10 mouse cellular contexts compared by ENCODE assay signal in the genomic region with DNA sequence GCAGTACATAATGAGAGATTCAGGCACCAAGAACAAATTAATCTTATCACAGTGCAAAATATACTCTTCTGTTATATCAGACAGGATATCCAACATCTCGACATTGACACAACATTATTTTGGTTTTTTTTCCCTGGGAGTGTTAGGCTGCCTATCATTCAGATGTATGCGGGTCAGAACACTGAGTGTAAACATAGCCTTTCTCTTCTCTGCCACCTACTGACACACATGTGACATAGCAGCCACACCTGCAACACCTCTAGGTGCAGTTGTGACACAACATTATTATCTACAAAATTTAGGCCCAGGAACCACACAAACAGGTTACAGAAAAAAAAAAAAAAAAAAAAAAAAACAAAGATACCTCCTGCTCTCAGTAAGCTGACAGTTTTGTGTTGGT.
DNase-seq lines count a peak whose midpoint lies in the region; ATAC-seq and TF ChIP-seq lines count a peak whose summit lies in the region.
"Had no signal": no experiment of that assay in that cellular context is flagged by ENCODE, and none has a peak within 500 bp of the region (broad histone marks: within the 10 kb centered on the region; RNA-seq: fewer than 3 reads in every experiment).

No protein-coding gene starts in this region.

- peak; percentile 37; the same call in 1 of the 2 replicates for ATAC-seq in forebrain, embryonic 16.5 days
- no peak for ATAC-seq in forebrain, embryonic 15.5 days (replicated peaks)
- no peak for ATAC-seq in lung, embryonic 14.5 days (ENCODE audit: insufficient read depth)
- peak; percentile 48; the same call in 1 of the 2 replicates for ATAC-seq in stomach, postnatal 0 days (ENCODE audit: low FRiP score, low TSS enrichment)

- 25% methylated on average over 2 of the region's 2 CpGs for WGBS in forebrain, embryonic 16.5 days
- WGBS in forebrain, embryonic 15.5 days, result 30% methylated on average over 2 of the region's 2 CpGs
- WGBS in lung, embryonic 14.5 days, result 40% methylated on average over 2 of the region's 2 CpGs
- 26% methylated on average over 2 of the region's 2 CpGs for WGBS in stomach, postnatal 0 days

- no peak overlapping the region for H3K4me2 ChIP-seq in forebrain, embryonic 16.5 days (ENCODE audit: low read length)
- no peak overlapping the region for H3K4me2 ChIP-seq in forebrain, embryonic 15.5 days (replicated peaks)
- no peak overlapping the region for H3K4me2 ChIP-seq in lung, embryonic 14.5 days
- no peak overlapping the region for H3K4me2 ChIP-seq in stomach, postnatal 0 days (replicated peaks; ENCODE audit: low read depth)
- H3K4me2 ChIP-seq: heart, embryonic 15.5 days had no signal

- H3K27me3 ChIP-seq in forebrain, embryonic 16.5 days (replicated peaks; ENCODE audit: control insufficient read depth, insufficient read depth, low read length), result no peaks in the 10 kb centered on the region
- no peaks in the 10 kb centered on the region for H3K27me3 ChIP-seq in forebrain, embryonic 15.5 days
- H3K27me3 ChIP-seq in lung, embryonic 14.5 days (ENCODE audit: insufficient read depth, low read length), result no peaks in the 10 kb centered on the region
- no peaks in the 10 kb centered on the region for H3K27me3 ChIP-seq in stomach, postnatal 0 days (ENCODE audit: control insufficient read depth, insufficient read depth, low read length)
- H3K27me3 ChIP-seq: heart, embryonic 15.5 days had no signal

- H3K27ac ChIP-seq in forebrain, embryonic 16.5 days (ENCODE audit: low read length), result no peak overlapping the region
- no peak overlapping the region for H3K27ac ChIP-seq in forebrain, embryonic 15.5 days (replicated peaks)
- H3K27ac ChIP-seq in lung, embryonic 14.5 days (ENCODE audit: low read depth), result no peak overlapping the region
- H3K27ac ChIP-seq in stomach, postnatal 0 days (replicated peaks), result no peak overlapping the region
- H3K27ac ChIP-seq: heart, embryonic 15.5 days had no signal

- no peak overlapping the region for H3K4me3 ChIP-seq in forebrain, embryonic 16.5 days (replicated peaks; ENCODE audit: low read length)
- no peak overlapping the region for H3K4me3 ChIP-seq in forebrain, embryonic 15.5 days
- no peak overlapping the region for H3K4me3 ChIP-seq in lung, embryonic 14.5 days (ENCODE audit: low read depth, low read length)
- no peak overlapping the region for H3K4me3 ChIP-seq in stomach, postnatal 0 days (ENCODE audit: low read depth, low read length)
- H3K4me3 ChIP-seq: heart, embryonic 15.5 days had no signal

- TF ChIP-seq EP300 in stomach, postnatal 0 days (optimal IDR thresholded peaks at IDR 0.05), result no peak

- no peak overlapping the region for H3K9ac ChIP-seq in forebrain, embryonic 16.5 days (replicated peaks; ENCODE audit: low read depth, low read length)
- H3K9ac ChIP-seq in forebrain, embryonic 15.5 days (replicated peaks), result no peak overlapping the region
- H3K9ac ChIP-seq in lung, embryonic 14.5 days, result no peak overlapping the region
- no peak overlapping the region for H3K9ac ChIP-seq in stomach, postnatal 0 days (ENCODE audit: low read length)
- H3K9ac ChIP-seq: heart, embryonic 15.5 days had no signal

- TF ChIP-seq CTCF in lung, embryonic 14.5 days (IDR thresholded peaks at IDR 0.05; ENCODE audit: low read depth), result peak; percentile 66
- TF ChIP-seq CTCF in stomach, postnatal 0 days (IDR thresholded peaks at IDR 0.05; ENCODE audit: low read depth), result peak; percentile 78

- H3K36me3 ChIP-seq in forebrain, embryonic 16.5 days (ENCODE audit: control insufficient read depth, insufficient read depth), result no peaks in the 10 kb centered on the region
- no peaks in the 10 kb centered on the region for H3K36me3 ChIP-seq in forebrain, embryonic 15.5 days
- H3K36me3 ChIP-seq in lung, embryonic 14.5 days (ENCODE audit: insufficient read depth), result no peaks in the 10 kb centered on the region
- H3K36me3 ChIP-seq in stomach, postnatal 0 days (ENCODE audit: control insufficient read depth, insufficient read depth, low read length), result no peaks in the 10 kb centered on the region
- H3K36me3 ChIP-seq: G1E; heart, embryonic 15.5 days had no signal

- H3K9me3 ChIP-seq in forebrain, embryonic 16.5 days (ENCODE audit: control insufficient read depth, low read length), result no peaks in the 10 kb centered on the region
- no peaks in the 10 kb centered on the region for H3K9me3 ChIP-seq in forebrain, embryonic 15.5 days
- no peaks in the 10 kb centered on the region for H3K9me3 ChIP-seq in lung, embryonic 14.5 days (ENCODE audit: low read depth, low read length)
- no peaks in the 10 kb centered on the region for H3K9me3 ChIP-seq in stomach, postnatal 0 days (ENCODE audit: control insufficient read depth, low read length)
- H3K9me3 ChIP-seq: G1E; heart, embryonic 15.5 days had no signal

- H3K4me1 ChIP-seq in forebrain, embryonic 16.5 days (replicated peaks; ENCODE audit: control insufficient read depth, insufficient read depth, low read length), result peaks cover 10% of the 10 kb centered on the region; the same call in 1 of the 2 replicates
- H3K4me1 ChIP-seq in forebrain, embryonic 15.5 days, result peaks cover 14% of the 10 kb centered on the region; the same call in 1 of the 2 replicates
- no peaks in the 10 kb centered on the region for H3K4me1 ChIP-seq in lung, embryonic 14.5 days (ENCODE audit: insufficient read depth)
- H3K4me1 ChIP-seq in stomach, postnatal 0 days (replicated peaks; ENCODE audit: control insufficient read depth, insufficient read depth), result no peaks in the 10 kb centered on the region

- DNase-seq in lung, embryonic 14.5 days, result peak; percentile 37
- no peak for DNase-seq in lung, postnatal 14 days
- DNase-seq in cerebellum, postnatal 10 days, result peak; percentile 56 to 73
- DNase-seq in stomach, postnatal 0 days (ENCODE audit: low spot score), result no peak
- DNase-seq in right cerebral cortex, adult 18-20 months, result no peak
- no peak for DNase-seq in adrenal gland, postnatal 14 days

Comparison
In these comparisons a context has a peak if more than half of its experiments do, and no peak if none do; other contexts are left out.
1. ATAC-seq: peak in forebrain, embryonic 16.5 days (single experiment) and stomach, postnatal 0 days (single experiment); none in forebrain, embryonic 15.5 days (single experiment) and lung, embryonic 14.5 days (single experiment).
2. DNase-seq: peak in lung, embryonic 14.5 days (single experiment) and cerebellum, postnatal 10 days (2 of 2); none in lung, postnatal 14 days (single experiment), stomach, postnatal 0 days (single experiment), right cerebral cortex, adult 18-20 months (single experiment) and adrenal gland, postnatal 14 days (single experiment).